Mouse (Mus musculus): ENCODE measurements around the gene Taf6l. TPM values are rescaled to one million over a fixed set of nuclear protein-coding genes. Genes with fewer than 3 reads are reported as not detected.

The Taf6l gene
- polyA plus RNA-seq (2016; fragmentation: Nextera tagmentation; extraction: Ambion mirVana), result 31.8 and 32.4 TPM in 2 replicates

GRCm38 (mm10) chr19:8786008-8786781 is at the start of gene Taf6l:
TSS of gene Taf6l (minus strand) at chr19:8786417.
- H3K9ac ChIP-seq, result peak within 1 kb of the TSS; percentile 67
- H3K27me3 ChIP-seq, result no peaks in the 10 kb centered on the region
- under 1% methylated on average over 32 of the region's 32 CpGs for WGBS
- H3K9me3 ChIP-seq (replicated peaks), result no peaks in the 10 kb centered on the region
- H3K4me2 ChIP-seq (replicated peaks), result peak within 1 kb of the TSS; percentile 67
- peak within 1 kb of the TSS; percentile 76 for H3K27ac ChIP-seq
- peaks cover 27% of the 10 kb centered on the region for H3K36me3 ChIP-seq
- H3K4me3 ChIP-seq, result peak within 1 kb of the TSS; percentile 75
- ATAC-seq (ENCODE audit: low FRiP score), result peak; percentile 99
- H3K4me1 ChIP-seq, result peaks cover 15% of the 10 kb centered on the region

DNA sequence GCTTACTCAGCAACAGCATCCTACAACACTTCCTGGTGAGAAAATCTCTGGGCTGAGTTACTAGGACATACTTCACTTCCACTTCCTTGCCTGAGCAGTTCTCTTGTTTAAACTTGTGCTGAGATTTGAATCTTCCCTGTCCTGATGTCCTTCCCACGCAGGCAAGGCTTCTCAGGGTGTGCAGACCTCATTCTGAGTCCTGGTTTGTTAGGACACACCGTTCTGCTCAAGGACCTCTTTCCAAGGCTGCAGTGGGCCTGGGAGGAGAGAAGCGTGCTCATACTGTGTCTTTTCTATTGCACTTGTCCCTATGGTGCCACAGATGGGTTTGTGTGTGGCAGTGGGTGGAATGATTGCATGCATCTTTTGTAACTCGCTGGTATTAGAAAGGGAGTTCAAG is 46.8 kb upstream of the Taf6l start:
- H3K27me3 ChIP-seq, result no peaks in the 10 kb centered on the region
- H3K4me1 ChIP-seq, result peaks cover 3% of the 10 kb centered on the region; the same call in 1 of the 2 replicates
- H3K4me3 ChIP-seq, result no peak overlapping the region
- H3K9ac ChIP-seq, result no peak overlapping the region
- H3K9me3 ChIP-seq (replicated peaks), result no peaks in the 10 kb centered on the region
- H3K4me2 ChIP-seq (replicated peaks), result no peak overlapping the region
- 96% methylated on average over 4 of the region's 4 CpGs for WGBS
- no peak for ATAC-seq (ENCODE audit: low FRiP score)
- peaks cover 78% of the 10 kb centered on the region for H3K36me3 ChIP-seq
- H3K27ac ChIP-seq, result no peak overlapping the region

DNA sequence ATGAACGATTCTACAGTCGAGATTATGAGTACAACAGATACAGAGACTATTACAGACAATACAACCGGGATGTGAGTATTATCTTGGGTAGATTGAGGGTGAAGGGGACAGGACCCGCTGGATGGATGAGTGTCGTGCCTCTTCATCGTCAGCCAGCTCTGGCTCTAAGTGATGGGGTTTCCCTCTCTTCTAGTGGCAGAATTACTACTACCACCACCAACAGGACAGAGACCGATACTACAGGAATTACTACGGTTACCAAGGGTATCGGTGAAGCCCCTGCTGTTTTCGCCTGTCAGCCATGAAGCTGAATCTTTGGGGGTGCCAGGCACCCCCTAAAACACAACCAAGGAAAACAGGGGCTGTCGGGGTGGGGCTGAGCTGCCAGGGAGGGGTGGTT is 45.0 kb upstream of the Taf6l start:
- Histone ChIP-seq H3K4me2 (replicated peaks) (no peak overlapping the region), H3K4me1 (0 out of 2 replicates have a peak, but pooled peaks cover 1% of the 10 kb centered on the region), H3K27me3 (no peaks in the 10 kb centered on the region), H3K27ac (no peak overlapping the region), H3K9ac (no peak overlapping the region), H3K9me3 (replicated peaks) (no peaks in the 10 kb centered on the region), H3K36me3 (peaks cover 92% of the 10 kb centered on the region), H3K4me3 (no peak overlapping the region)
- ATAC-seq (ENCODE audit: low FRiP score), result no peak
- 83% methylated on average over 11 of the region's 11 CpGs for whole genome bisulfite sequencing

DNA sequence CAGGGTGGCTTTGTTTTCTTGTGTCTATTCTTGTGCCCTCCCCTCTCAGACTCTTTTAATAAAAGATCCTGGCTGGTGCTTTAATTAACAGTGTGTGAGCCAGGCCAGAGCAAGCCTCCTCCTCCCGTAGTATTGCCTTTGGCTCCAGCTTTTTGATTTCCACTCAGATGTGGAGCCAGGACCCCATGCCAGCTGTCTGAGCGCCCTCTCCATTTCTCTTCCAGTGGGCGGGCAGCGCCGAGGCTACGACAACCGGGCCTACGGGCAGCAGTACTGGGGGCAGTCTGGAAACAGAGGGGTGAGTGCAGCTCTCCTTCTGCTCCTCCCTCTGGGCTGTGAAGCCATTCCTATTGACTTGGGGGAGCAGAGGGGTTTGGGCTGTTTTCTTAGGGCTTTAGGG is 44.4 kb upstream of the Taf6l start:
- no peak overlapping the region for H3K4me3 ChIP-seq
- no peak overlapping the region for H3K4me2 ChIP-seq (replicated peaks)
- no peak overlapping the region for H3K27ac ChIP-seq
- H3K9me3 ChIP-seq (replicated peaks), result no peaks in the 10 kb centered on the region
- H3K27me3 ChIP-seq, result no peaks in the 10 kb centered on the region
- no peak overlapping the region for H3K9ac ChIP-seq
- H3K4me1 ChIP-seq, result no peaks in the 10 kb centered on the region
- WGBS, result 93% methylated on average over 8 of the region's 8 CpGs
- no peak for ATAC-seq (ENCODE audit: low FRiP score)
- H3K36me3 ChIP-seq, result peaks cover 93% of the 10 kb centered on the region

GRCm38 (mm10) chr19:8829660-8830059 is 43.4 kb upstream of the Taf6l start, which contains the start of gene AC129217.1:
TSS of gene AC129217.1 (plus strand) at chr19:8829773.
- no peaks in the 10 kb centered on the region for H3K9me3 ChIP-seq (replicated peaks)
- no peak for ATAC-seq (ENCODE audit: low FRiP score)
- 92% methylated on average over 8 of the region's 8 CpGs for WGBS
- H3K27ac ChIP-seq, result no peak within 1 kb of the TSS
- H3K4me2 ChIP-seq (replicated peaks), result no peak within 1 kb of the TSS
- no peaks in the 10 kb centered on the region for H3K27me3 ChIP-seq
- H3K36me3 ChIP-seq, result peaks cover 93% of the 10 kb centered on the region
- no peak within 1 kb of the TSS for H3K4me3 ChIP-seq
- no peaks in the 10 kb centered on the region for H3K4me1 ChIP-seq
- H3K9ac ChIP-seq, result no peak within 1 kb of the TSS

DNA sequence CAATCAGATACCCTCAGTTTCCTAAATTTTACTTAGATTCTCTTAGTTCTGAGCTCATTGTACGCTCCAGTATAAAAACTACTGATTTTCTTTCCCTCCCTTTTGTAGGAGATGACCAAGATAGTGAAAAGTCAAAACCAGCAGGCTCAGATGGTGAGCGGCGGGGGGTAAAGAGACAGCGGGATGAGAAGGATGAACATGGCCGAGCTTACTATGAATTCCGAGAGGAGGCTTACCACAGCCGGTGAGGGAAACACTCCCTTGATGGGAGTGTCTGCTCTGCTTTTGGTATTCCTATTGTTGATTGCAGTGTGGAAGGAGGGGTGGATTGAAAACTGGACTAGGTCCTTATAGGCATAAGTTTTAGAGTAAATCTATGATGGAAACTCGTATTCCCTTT is 36.5 kb upstream of the Taf6l start:
- no peaks in the 10 kb centered on the region for H3K27me3 ChIP-seq
- peak overlapping the region; percentile 98 for H3K9ac ChIP-seq
- H3K4me2 ChIP-seq (replicated peaks), result peak overlapping the region; percentile 97
- peaks cover 46% of the 10 kb centered on the region for H3K36me3 ChIP-seq
- H3K4me1 ChIP-seq, result peaks cover 28% of the 10 kb centered on the region
- H3K9me3 ChIP-seq (replicated peaks), result no peaks in the 10 kb centered on the region
- peak overlapping the region; percentile 98 for H3K4me3 ChIP-seq
- H3K27ac ChIP-seq, result no peak overlapping the region
- no peak for ATAC-seq (ENCODE audit: low FRiP score)
- WGBS, result 69% methylated on average over 8 of the region's 8 CpGs

- Histone ChIP-seq H3K4me1 (peaks cover 40% of the 10 kb centered on the region), H3K27me3 (no peaks in the 10 kb centered on the region), H3K27ac (peak overlapping the region; percentile 99; the same call in 1 of the 2 replicates), H3K9me3 (replicated peaks) (no peaks in the 10 kb centered on the region), H3K36me3 (peaks cover 39% of the 10 kb centered on the region), H3K9ac (peak overlapping the region; percentile 98), H3K4me3 (peak overlapping the region; percentile 98), H3K4me2 (replicated peaks) (peak overlapping the region; percentile 97)
- no peak for ATAC-seq (ENCODE audit: low FRiP score)
- WGBS, result 1% methylated on average over 7 of the region's 7 CpGs
Measured at GRCm38 (mm10) chr19:8821146-8821545, 34.9 kb upstream of the Taf6l start.

GRCm38 (mm10) chr19:8820424-8820956 is 34.3 kb upstream of the Taf6l start:
- Histone ChIP-seq H3K4me3 (peak overlapping the region; percentile 98), H3K9ac (peak overlapping the region; percentile 98), H3K4me2 (replicated peaks) (peak overlapping the region; percentile 97), H3K27me3 (no peaks in the 10 kb centered on the region), H3K36me3 (peaks cover 36% of the 10 kb centered on the region), H3K9me3 (replicated peaks) (no peaks in the 10 kb centered on the region), H3K27ac (peak overlapping the region; percentile 99), H3K4me1 (peaks cover 44% of the 10 kb centered on the region)
- ATAC-seq (ENCODE audit: low FRiP score), result peak; percentile 24
- 1% methylated on average over 48 of the region's 48 CpGs for WGBS

DNA sequence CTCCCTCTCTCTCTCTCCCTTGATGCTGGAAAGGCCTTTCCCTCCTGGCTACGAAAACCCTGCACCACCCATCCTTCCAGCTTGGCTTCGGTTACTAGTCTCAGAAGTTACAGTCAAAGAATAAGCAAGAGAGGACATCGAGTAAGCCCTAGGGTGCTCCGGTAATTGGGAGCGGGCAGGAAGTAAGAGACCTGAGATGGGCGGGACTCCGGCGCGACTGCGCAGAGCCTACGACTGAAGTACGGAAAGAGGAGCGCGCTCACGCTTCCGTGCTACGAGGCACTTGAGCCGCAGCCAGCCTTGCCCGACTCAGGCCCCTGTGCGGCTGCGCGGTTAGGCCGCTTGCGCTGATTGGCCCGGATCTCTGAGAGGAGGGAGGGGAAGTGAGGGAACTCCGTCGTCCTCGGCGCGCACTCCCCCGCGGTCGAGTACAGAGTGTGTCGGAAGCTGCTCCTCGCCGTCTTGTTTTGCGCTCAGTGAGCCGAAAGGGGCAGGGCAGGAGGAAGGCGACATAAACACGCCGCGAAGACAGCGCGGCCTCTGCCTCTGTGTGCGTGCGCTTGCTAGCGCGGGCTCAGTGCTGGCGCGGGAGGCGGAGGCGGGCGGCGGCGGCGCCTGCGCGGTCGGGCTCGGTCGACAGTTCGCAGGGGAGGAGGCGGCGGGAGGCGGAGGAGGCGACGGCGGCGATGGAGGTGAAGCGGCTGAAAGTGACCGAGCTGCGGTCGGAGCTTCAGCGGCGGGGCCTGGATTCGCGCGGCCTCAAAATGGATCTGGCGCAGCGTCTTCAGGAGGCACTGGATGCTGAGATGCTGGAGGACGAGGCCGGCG is 33.6 kb upstream of the Taf6l start, which contains the start of gene Hnrnpul2:
Hnrnpul2 (plus strand) TSS at position 415 of the 828 bp plus-strand sequence.
- H3K27ac ChIP-seq, result peak within 1 kb of the TSS; percentile 99
- H3K4me1 ChIP-seq, result peaks cover 48% of the 10 kb centered on the region

GRCm38 (mm10) chr19:8818801-8819595 is 32.8 kb upstream of the Taf6l start, which contains the start of gene Ttc9c:
TSS of gene Ttc9c (minus strand) at chr19:8819333.
- Histone ChIP-seq H3K9ac (peak within 1 kb of the TSS; percentile 98), H3K4me1 (peaks cover 48% of the 10 kb centered on the region), H3K27ac (peak within 1 kb of the TSS; percentile 99), H3K4me3 (peak within 1 kb of the TSS; percentile 98), H3K9me3 (replicated peaks) (no peaks in the 10 kb centered on the region), H3K27me3 (no peaks in the 10 kb centered on the region), H3K36me3 (peaks cover 34% of the 10 kb centered on the region), H3K4me2 (replicated peaks) (peak within 1 kb of the TSS; percentile 97)
- ATAC-seq (ENCODE audit: low FRiP score), result peak; percentile 96
- under 1% methylated on average over 33 of the region's 33 CpGs for WGBS

More for the DNA sequence above, 33.6 kb upstream of the Taf6l start, which contains the start of gene Hnrnpul2:
- H3K4me3 ChIP-seq, result peak within 1 kb of the TSS; percentile 98
- ATAC-seq (ENCODE audit: low FRiP score), result peak; percentile 97
- peak within 1 kb of the TSS; percentile 98 for H3K9ac ChIP-seq
- no peaks in the 10 kb centered on the region for H3K27me3 ChIP-seq
- H3K9me3 ChIP-seq (replicated peaks), result no peaks in the 10 kb centered on the region
- WGBS, result under 1% methylated on average over 82 of the region's 83 CpGs
- peak within 1 kb of the TSS; percentile 97 for H3K4me2 ChIP-seq (replicated peaks)
- H3K36me3 ChIP-seq, result peaks cover 36% of the 10 kb centered on the region

GRCm38 (mm10) chr19:8818301-8818798 is 32.1 kb upstream of the Taf6l start:
- Histone ChIP-seq H3K4me1 (peaks cover 48% of the 10 kb centered on the region), H3K9me3 (replicated peaks) (no peaks in the 10 kb centered on the region), H3K4me3 (peak overlapping the region; percentile 98), H3K36me3 (peaks cover 35% of the 10 kb centered on the region), H3K9ac (peak overlapping the region; percentile 89), H3K27me3 (no peaks in the 10 kb centered on the region), H3K27ac (peak overlapping the region; percentile 99), H3K4me2 (replicated peaks) (peak overlapping the region; percentile 97)
- no peak for ATAC-seq (ENCODE audit: low FRiP score)
- WGBS, result 36% methylated on average over 14 of the region's 14 CpGs

Measured in hindbrain, embryonic 12.5 days (tissue).